Mouse (Mus musculus) kidney, postnatal 36 days (tissue): ENCODE data around the gene Mertk.
A peak's percentile ranks its signal among the peaks of the same experiment; 100 is the strongest.

ENCODE experiments used
- DNase-seq, 2 experiments: peaks; one replicate each; pipeline ENCODE4 v3.0.0; 2021 to 2022; ENCODE audit warnings: mixed read lengths in 2 of 2

Mertk gene

GRCm38 (mm10) chr2:128827787-128828186 is 129.0 kb downstream of the Mertk start:
- DNase-seq, result no peak

GRCm38 (mm10) chr2:128832611-128833010 is 133.9 kb downstream of the Mertk start:
- DNase-seq, result no peak

DNA sequence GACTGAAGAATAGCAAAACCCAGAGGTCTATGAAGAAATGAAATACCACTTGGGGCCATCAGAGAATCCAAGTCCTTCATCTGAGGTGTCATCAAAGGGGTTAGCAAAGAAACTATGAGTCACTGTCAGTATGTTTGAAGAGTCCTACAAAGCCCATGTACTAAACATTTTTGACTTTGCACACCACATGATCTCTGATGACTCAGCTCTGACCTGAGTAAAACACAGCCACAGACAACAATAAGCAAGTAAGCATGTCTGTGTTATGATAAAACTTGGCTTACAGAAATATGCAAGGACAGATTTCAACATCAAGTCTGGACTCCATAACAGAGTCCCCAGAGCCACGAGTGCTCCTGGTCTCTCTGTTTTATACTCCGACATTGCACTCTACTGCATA is 134.3 kb downstream of the Mertk start:
- peak in 1 of 2 experiments; percentile 25 for DNase-seq

DNA sequence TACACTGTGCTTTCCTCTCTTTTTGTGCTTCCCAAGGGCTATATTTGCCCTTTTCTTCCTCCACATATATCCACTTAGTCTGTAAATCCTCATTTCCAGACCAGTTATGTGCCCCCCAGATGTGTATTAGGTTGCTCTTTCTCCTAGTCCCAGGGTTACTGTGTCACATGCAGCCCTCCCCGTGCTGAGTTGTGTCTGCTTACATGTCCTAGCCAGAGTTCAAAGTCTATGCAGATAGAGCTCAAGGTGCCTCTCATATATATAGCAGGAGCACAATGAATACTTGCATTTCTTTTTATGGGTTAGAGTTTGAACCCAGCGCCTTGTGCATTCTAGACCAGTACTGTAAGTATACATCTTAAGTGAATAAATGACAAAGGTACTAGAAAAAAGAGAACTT is 134.7 kb downstream of the Mertk start:
- DNase-seq, result no peak

DNA sequence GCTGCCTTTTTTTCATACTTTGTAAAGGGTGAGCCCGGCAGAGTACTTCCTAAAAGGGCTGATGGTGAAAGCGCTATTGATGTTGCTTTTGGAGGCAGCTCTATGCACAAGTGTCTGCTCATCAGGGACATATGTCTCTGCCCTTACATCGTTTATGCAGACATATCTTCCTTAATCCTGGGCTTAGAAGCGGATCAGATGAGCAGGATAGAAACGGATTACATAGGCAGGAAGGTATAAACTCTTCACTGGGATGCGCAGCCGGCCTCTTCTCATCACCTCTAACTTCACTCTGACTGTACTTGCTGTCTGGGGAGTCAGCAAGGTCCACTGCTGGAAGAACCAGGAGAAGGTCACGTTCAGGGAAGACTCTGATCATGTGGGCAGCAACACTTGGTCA is 138.8 kb downstream of the Mertk start:
- no peak for DNase-seq

DNA sequence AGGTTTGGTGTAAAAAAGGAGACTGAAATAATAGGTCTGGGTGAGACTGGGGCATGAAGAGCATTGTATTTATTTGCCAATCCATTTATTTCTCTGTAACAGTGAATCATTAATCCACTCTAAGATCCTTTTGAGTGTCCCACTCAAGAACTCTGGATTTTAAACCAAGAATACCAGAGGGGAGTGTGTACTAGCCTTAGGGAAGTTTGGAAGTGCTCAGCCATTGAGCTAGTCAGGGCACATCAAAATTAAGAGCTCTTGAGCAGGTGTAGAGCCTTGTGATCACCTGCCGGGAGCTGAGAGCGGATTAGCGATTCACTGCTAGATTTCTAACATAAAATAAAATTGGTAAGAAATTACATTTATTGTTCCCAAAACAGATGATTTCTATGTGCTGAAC is 139.9 kb downstream of the Mertk start:
- DNase-seq, result no peak

DNA sequence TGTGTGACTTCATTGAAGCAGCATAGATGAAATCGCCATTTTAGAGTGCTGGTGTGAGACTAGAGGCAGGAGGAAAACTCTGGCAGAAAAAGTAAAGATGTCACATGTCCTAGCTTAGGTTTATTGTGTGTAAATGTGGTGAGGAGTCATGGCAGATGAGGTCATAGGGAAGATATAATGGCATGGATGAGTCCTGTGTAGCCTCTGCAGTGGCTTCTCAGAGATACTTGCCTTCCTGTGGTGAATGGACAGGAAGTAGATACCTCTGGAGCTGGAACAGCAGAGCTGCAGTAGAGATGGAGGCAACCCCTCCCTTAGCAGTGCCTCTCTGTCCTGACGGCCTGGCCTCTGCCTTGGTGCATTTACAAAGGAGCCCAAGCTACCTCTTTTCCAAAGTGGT is 140.7 kb downstream of the Mertk start:
- DNase-seq, result no peak

DNA sequence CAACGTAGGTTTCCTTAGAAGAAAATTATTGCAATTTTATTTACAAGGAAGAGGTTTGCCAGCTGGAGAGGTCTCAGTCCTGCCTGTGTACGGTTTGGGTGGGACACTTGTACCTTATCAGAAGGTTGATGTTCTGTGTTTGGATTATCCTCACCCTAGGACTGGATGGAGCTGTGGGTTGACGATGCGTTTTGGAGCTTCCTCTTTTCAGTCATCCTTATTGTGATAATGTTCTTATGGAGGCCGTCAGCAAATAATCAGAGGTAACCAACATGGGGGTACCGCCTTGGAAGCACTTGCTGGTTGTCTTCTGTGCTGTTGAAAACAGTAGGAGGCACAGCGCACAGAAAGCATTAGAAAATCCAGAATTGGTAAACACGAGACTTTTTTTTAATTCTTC is 143.7 kb downstream of the Mertk start:
- DNase-seq, result no peak

DNA sequence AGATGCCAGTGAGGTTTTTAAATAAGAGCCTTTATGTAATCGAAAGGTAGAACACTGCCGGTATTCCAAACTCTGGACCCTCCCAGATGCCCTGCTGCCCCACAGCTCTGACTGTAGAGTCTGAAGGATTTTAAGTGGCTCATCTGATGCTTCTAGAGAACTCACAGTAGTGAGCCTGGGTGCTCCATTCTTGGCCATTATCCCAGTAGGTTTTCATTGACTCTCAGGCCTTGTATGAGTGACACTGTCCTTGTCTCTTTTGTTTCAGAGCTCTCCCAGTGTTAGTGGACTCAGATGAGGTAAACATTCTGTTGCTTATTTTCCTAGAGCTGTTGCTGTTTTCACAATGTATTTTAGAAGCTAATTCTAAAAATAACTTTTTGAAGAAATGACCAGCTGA is 151.3 kb downstream of the Mertk start:
- no peak for DNase-seq
